Mouse (Mus musculus) erythroblast, embryonic 14.5 days (primary cell): ENCODE measurements around the gene Rlbp1.

Source experiments
- GATA1 ChIP-seq: IDR thresholded peaks from 2 replicates; pipeline ENCODE4 v1.6.1; 2012; ENCODE audit warnings: low read length, inconsistent platforms, mixed read lengths
- TAL1 ChIP-seq: IDR thresholded peaks from 3 replicates; pipeline ENCODE4 v1.6.1; 2012; ENCODE audit warnings: low read length, inconsistent platforms, mixed read lengths

DNA sequence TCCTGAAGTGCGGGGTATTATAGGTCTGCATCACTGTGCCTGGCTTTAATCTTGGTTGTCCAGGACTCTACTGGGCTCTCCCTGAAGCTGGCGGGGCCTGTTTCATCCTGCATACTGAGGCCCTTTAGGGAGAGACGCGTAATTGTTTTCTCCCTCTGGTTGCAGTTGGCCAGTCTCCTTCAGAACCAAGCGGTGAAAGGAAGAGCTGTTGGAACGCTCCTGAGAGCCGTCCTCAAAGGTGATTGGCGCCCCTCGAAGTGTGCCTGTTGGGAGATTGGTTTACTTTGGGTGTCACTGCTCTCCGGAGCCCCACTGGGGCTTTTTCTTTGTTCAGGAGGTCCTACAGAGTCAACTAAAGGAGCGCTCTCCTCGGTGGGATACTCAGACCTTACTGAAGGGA, 12.1 kb upstream of the Rlbp1 start:
- TF ChIP-seq TAL1 (no peak), GATA1 (no peak)
